Mouse (Mus musculus) kidney, embryonic 14.5 days (tissue): ENCODE results near the gene Pnpo. TPM values are rescaled to one million over a fixed set of nuclear protein-coding genes. Genes with fewer than 3 reads are reported as not detected.

Experiments
- ATAC-seq: fragments of 200-750 bp; cut with Nextera tagmentation; 2 replicates; pipeline ENCODE4 v1.8.0; 2017; ENCODE audit warnings: moderate number of reproducible peaks, mild to moderate bottlenecking, moderate TSS enrichment, moderate library complexity; ENCODE audit not compliant: low FRiP score, low TSS enrichment
- H3K27ac ChIP-seq: fragments of 300-500 bp; sonication (generic); 2 replicates; pipeline ENCODE4 v1.5.1; 2014; ENCODE audit warnings: low read depth, mild to moderate bottlenecking, low read length, moderate library complexity, mixed read lengths
- H3K27me3 ChIP-seq: fragments of 300-500 bp; sonication (generic); 2 replicates; pipeline ENCODE4 v1.6.1; 2014; ENCODE audit warnings: mild to moderate bottlenecking, low read length; ENCODE audit not compliant: control insufficient read depth, insufficient read depth
- H3K36me3 ChIP-seq: fragments of 300-500 bp; sonication (generic); 2 replicates; pipeline ENCODE4 v1.6.1; 2014; ENCODE audit warnings: low read length, mixed read lengths; ENCODE audit not compliant: control insufficient read depth, insufficient read depth
- H3K4me1 ChIP-seq: fragments of 300-500 bp; sonication (generic); 2 replicates; pipeline ENCODE4 v1.6.1; 2014; ENCODE audit warnings: low read length, mixed read lengths; ENCODE audit not compliant: control insufficient read depth, insufficient read depth
- H3K4me2 ChIP-seq: fragments of 300-500 bp; sonication (generic); replicated peaks from 2 replicates; pipeline ENCODE4 v1.6.1; 2014; ENCODE audit warnings: low read depth, mild to moderate bottlenecking, low read length
- H3K4me3 ChIP-seq: fragments of 300-500 bp; sonication (generic); 2 replicates; pipeline ENCODE4 v1.5.1; 2014; ENCODE audit warnings: mild to moderate bottlenecking, low read length
- H3K9ac ChIP-seq: fragments of 300-500 bp; sonication (generic); 2 replicates; pipeline ENCODE4 v1.6.1; 2014; ENCODE audit warnings: low read depth, mild to moderate bottlenecking, low read length, moderate library complexity
- H3K9me3 ChIP-seq: fragments of 300-500 bp; sonication (generic); 2 replicates; pipeline ENCODE4 v1.6.1; 2016; ENCODE audit warnings: low read length; ENCODE audit not compliant: control insufficient read depth
- WGBS: fragments of 180-500 bp; shearing (Covaris S2); extraction: QIAGEN DNeasy Blood & Tissue Kit; methylation state at CpG from one replicate; pipeline ENCODE4 v1.1.7; 2014; 5-methylcytosine and 5-hydroxymethylcytosine counted together
- polyA plus RNA-seq: library from polyadenylated mRNA; unstranded; fragments of >200 nt; fragmentation: Nextera tagmentation; extraction: Ambion mirVana; gene quantifications from 2 replicates; pipeline ENCODE4 v1.2.1, GENCODE M21; 2014

Pnpo gene
- polyA plus RNA-seq, 1 experiment from 2014 or later: 28.0 TPM

GRCm38 (mm10) chr11:96981461-96981860, 37.7 kb upstream of the Pnpo start:
- no peak overlapping the region for H3K27ac ChIP-seq
- H3K4me3 ChIP-seq: no peak overlapping the region
- H3K9ac ChIP-seq: no peak overlapping the region
- H3K4me1 ChIP-seq: peaks cover 9% of the 10 kb centered on the region
- no peaks in the 10 kb centered on the region for H3K36me3 ChIP-seq
- no peak overlapping the region for H3K4me2 ChIP-seq
- no peak for ATAC-seq
- H3K9me3 ChIP-seq: no peaks in the 10 kb centered on the region
- no peaks in the 10 kb centered on the region; the same call in 1 of the 2 replicates for H3K27me3 ChIP-seq
- 67% methylated on average over 15 of the region's 15 CpGs for WGBS

DNA sequence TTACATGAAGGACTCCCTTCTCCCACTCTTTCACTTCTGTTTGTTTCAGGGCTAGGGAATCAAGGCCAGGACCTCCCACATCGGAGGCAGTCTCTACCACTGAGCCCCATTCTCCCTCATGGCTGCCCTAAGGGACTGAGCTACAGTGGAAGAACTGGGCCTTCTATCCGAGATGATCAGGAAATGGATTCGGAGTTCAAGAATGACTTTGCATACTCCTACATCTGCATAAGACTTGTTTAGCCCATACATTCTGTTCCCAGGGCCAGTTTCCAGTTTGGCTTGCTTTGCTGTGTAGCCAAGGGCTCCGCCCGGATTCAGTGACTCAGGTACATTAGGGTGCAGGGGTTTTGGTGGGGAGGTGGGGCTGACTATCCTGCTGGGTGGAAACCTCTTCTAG, 36.2 kb upstream of the Pnpo start:
- no peak overlapping the region for H3K4me3 ChIP-seq
- 82% methylated on average over 5 of the region's 5 CpGs for WGBS

GRCm38 (mm10) chr11:96979329-96979728, 35.5 kb upstream of the Pnpo start:
- no peak for ATAC-seq
- Histone ChIP-seq H3K4me3 (no peak overlapping the region), H3K27me3 (no peaks in the 10 kb centered on the region), H3K9ac (no peak overlapping the region), H3K4me2 (no peak overlapping the region), H3K36me3 (no peaks in the 10 kb centered on the region), H3K4me1 (peaks cover 18% of the 10 kb centered on the region), H3K9me3 (no peaks in the 10 kb centered on the region), H3K27ac (no peak overlapping the region)
- WGBS: 79% methylated on average over 7 of the region's 7 CpGs

More for the DNA sequence above, 36.2 kb upstream of the Pnpo start:
- H3K9me3 ChIP-seq: no peaks in the 10 kb centered on the region
- H3K27me3 ChIP-seq: no peaks in the 10 kb centered on the region; the same call in 1 of the 2 replicates
- H3K9ac ChIP-seq: no peak overlapping the region
- H3K27ac ChIP-seq: no peak overlapping the region
- H3K4me2 ChIP-seq: no peak overlapping the region
- no peak for ATAC-seq
- peaks cover 18% of the 10 kb centered on the region for H3K4me1 ChIP-seq
- no peaks in the 10 kb centered on the region for H3K36me3 ChIP-seq

DNA sequence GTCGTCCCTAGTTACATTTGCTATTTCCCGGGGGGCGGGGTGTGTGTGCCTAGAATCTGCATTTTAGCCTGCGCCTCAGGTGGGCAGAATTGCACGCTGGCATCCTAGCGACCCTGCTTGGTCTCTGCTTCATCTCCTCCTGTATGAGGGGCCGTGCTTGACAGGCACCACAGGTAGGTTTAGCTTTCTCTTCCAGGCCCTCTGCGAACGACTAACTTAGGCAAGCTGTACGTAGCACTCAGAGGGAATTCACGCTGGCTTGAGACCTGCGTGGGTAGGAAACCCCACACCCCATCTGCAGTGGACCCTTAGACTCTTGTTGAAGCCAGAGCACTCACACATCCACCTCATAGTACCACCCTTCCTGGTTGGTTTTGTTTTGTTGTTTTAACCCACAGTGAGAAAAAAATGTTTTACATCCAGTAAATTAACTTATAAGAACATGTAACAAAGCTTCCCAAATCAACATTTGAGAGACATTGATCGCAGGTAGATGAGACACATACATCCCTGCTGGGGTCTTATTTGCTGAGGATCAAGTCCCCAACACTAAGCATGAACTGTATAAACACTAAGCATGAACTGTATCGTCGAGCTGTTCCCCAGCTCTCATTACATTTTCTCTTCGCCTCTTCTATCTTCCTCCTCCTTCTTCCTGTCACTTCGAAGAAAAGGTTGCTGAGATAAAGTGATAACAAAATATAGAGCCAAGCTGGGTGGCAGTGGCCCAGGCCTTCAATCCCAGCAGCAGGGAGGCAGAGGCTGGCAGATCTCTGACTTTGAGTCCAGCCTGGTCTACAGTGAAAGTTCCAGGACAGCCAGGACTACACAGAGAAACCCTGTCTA, 34.8 kb upstream of the Pnpo start:
- no peaks in the 10 kb centered on the region for H3K36me3 ChIP-seq
- ATAC-seq: no peak
- 26% methylated on average over 17 of the region's 17 CpGs for WGBS
- H3K4me2 ChIP-seq: peak overlapping the region; percentile 83
- no peaks in the 10 kb centered on the region for H3K27me3 ChIP-seq
- peak overlapping the region; percentile 30; the same call in 1 of the 2 replicates for H3K27ac ChIP-seq
- H3K4me3 ChIP-seq: peak overlapping the region; percentile 43
- peak overlapping the region; percentile 76 for H3K9ac ChIP-seq
- H3K9me3 ChIP-seq: no peaks in the 10 kb centered on the region
- peaks cover 18% of the 10 kb centered on the region for H3K4me1 ChIP-seq

DNA sequence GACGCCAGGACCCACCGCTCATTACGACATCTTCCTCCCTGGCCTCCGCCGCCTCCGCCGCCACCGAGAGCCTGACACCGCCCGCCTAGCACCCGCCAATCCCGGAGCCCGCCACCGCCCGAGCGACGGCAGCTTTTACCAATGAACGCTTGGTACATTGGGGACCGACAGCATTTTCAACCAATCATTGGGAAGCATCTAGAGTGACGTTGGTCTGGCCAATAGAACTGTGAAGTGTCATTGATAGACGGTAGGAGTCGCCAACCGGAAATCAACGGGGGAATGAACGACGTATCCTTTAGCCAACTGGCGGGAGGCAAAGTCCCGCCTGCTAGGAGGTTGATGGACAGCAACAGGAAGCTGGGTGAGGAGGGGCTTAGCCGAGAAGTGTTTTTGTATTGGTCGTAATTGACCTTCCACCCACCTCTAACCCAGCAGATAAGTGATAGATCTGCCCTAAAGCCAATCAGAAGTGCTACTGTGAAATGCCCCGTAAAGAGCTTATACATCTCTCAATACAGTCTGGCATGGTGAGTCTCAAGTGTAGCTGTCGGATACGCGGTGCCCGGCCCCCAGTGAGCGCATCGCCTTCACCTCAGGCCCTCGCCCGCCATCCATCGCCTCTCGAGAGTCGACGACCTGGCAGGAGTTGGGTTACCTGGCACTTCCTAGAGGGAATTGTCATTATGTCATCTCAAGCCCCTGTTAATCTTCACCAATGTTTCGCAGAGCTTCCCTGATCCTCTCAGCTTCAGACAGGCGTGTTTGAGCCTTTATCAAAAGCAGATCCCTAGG, 34.0 kb upstream of the Pnpo start:
- H3K36me3 ChIP-seq: no peaks in the 10 kb centered on the region
- peak overlapping the region; percentile 78 for H3K4me3 ChIP-seq
- H3K27ac ChIP-seq: peak overlapping the region; percentile 94
- 0% methylated on average over 44 of the region's 45 CpGs for WGBS
- ATAC-seq: peak; percentile 97
- peaks cover 18% of the 10 kb centered on the region for H3K4me1 ChIP-seq
- H3K9ac ChIP-seq: peak overlapping the region; percentile 97
- H3K9me3 ChIP-seq: no peaks in the 10 kb centered on the region
- H3K4me2 ChIP-seq: peak overlapping the region; percentile 83
- no peaks in the 10 kb centered on the region for H3K27me3 ChIP-seq

DNA sequence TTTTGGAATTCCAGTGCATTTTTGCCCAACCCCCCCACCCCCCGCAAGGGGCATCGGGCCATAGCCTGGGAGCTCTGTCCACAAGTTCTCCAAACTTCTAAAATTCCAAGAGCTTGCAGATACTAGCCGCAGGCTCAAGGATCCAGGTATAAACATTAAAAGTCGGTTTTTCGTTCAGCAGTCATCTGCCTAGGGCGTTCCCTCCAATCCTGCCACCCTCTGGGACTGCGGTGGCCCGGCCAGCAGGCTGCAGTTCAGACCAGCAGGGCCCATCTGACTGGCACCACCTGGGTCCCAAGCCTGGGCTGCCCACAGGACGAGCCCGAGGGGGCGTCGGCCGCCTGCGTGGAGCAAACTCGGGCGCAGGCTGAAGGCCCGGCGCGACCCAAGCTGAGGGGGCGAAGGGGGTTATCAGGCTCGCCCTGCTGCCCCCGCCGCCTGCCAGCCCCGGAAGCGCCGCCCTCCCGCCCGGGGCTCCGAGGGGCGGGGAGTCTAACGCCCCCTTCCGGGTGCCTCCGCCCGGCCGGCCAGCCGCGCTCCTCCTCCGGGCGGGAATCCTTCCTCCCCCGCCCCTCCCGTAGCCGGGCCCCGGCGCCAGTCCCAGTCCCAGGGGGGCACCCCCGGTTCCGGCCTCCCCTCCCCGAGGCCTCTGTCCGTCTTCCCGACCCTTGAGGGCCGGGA, 33.3 kb upstream of the Pnpo start:
- peaks cover 18% of the 10 kb centered on the region for H3K4me1 ChIP-seq
- no peaks in the 10 kb centered on the region for H3K36me3 ChIP-seq
- H3K9ac ChIP-seq: peak overlapping the region; percentile 97
- H3K27me3 ChIP-seq: no peaks in the 10 kb centered on the region
- peak; percentile 73 for ATAC-seq
- peak overlapping the region; percentile 78 for H3K4me3 ChIP-seq
- no peaks in the 10 kb centered on the region for H3K9me3 ChIP-seq
- H3K4me2 ChIP-seq: peak overlapping the region; percentile 85
- under 1% methylated on average over 40 of the region's 50 CpGs for WGBS
- peak overlapping the region; percentile 94 for H3K27ac ChIP-seq

DNA sequence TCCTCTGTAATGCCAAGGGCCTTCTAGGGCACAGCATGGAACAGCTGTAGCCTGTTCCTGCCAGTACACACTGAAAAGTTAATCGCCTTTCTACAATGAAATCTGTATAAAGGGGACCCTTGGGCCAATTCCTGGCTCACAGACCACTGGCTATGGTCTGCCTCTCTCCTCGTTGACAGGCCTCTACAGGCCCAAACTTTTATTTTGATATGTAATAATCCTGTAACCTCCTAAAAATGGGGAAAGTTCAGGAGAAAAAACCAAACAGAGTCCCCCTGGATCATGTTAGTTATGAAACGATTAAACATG, 32.5 kb upstream of the Pnpo start:
- Histone ChIP-seq H3K27me3 (no peaks in the 10 kb centered on the region), H3K9me3 (no peaks in the 10 kb centered on the region), H3K4me3 (peak overlapping the region; percentile 78), H3K4me1 (peaks cover 18% of the 10 kb centered on the region), H3K4me2 (peak overlapping the region; percentile 85), H3K36me3 (no peaks in the 10 kb centered on the region), H3K27ac (peak overlapping the region; percentile 94; the same call in 1 of the 2 replicates), H3K9ac (peak overlapping the region; percentile 97)
- 55% methylated on average over 3 of the region's 3 CpGs for WGBS
- ATAC-seq: no peak

DNA sequence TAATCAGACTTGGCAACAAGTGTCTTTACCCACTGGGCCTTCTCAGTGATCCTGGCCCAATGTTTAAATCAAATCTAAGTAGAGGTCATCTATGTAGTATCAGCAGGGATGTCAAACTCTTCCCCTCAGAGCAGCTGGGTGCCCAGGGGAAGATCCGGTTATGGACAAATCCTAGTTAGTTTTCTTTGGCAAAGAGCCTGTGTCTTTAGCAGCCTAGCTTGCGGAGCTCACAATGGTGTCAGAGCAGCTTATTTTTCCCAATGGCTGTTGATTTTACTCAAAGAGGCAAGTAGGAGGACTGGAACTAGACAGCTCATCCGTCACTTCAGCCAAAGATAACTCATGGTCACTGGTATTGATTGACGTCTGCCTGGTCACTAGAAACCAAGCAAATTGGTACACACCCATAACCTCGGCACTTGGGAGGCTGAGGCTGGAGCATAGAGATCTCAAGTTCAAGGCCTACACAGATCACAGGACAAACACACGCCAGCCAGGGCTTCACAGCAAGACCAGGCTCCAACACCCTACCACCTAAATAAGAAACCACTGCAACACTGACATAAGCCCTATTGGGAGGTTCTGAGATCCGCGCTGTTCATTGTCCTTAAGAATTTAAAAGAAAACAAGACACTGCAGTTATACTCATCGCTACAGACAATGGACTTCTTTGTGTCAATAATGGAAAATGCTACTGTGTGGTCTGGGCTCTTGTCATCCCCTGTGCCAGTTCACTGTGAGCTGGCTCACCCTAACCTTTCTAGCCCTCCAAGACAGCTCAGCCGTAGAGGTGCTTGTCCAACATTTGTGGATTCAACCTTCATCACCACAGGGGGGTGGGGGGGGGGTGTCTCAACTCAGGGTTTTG, 32.0 kb upstream of the Pnpo start:
- Histone ChIP-seq H3K4me3 (peak overlapping the region; percentile 78), H3K27ac (peak overlapping the region; percentile 42; the same call in 1 of the 2 replicates), H3K9ac (peak overlapping the region; percentile 97), H3K4me1 (peaks cover 18% of the 10 kb centered on the region), H3K9me3 (no peaks in the 10 kb centered on the region), H3K36me3 (no peaks in the 10 kb centered on the region), H3K27me3 (no peaks in the 10 kb centered on the region), H3K4me2 (peak overlapping the region; percentile 85)
- WGBS: 73% methylated on average over 10 of the region's 10 CpGs
- ATAC-seq: no peak
